Mouse (Mus musculus): ENCODE measurements around the gene Eps15. TPM values are rescaled to one million over a fixed set of nuclear protein-coding genes. Genes with fewer than 3 reads are reported as not detected.
A peak's percentile ranks its signal among the peaks of the same experiment; 100 is the strongest.
"Not testable (repeated sequence)": the region's sequence is repeated elsewhere in the genome, so short reads cannot be mapped to it uniquely, and the experiment has no call there.

The Eps15 gene
- polyA plus RNA-seq, 1 experiment from 2014 or later = 47.3 TPM

DNA sequence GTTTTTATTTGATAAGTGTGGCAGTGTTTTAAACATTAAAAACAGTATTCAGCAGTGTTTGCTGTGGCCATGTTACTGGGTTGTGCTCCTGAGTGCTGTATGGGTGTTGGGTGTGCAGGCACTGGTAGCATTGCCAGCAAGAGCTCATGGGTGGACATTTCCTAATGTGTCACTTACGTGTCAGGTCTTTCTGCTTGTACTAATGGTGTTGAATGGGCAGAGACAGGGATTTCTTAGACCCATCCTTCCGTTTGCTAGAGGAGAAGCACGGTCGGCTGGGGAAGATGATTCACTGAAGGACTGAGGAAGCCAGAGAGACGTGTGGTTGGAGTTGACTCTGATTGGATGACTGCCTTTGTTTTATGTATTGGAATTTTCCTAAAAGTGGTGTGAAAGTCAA, 63.8 kb downstream of the Eps15 start:
- Histone ChIP-seq H3K27me3 (no peaks in the 10 kb centered on the region), H3K27ac (no peak overlapping the region), H3K4me2 (no peak overlapping the region), H3K4me3 (no peak overlapping the region), H3K9me3 (no peaks in the 10 kb centered on the region), H3K36me3 (no peaks in the 10 kb centered on the region; the same call in 1 of the 2 replicates), H3K4me1 (peaks cover 5% of the 10 kb centered on the region; the same call in 1 of the 2 replicates), H3K9ac (no peak overlapping the region)
- ATAC-seq (ENCODE audit: borderline replicate concordance, extremely low read depth, low FRiP score, low TSS enrichment) = no peak
- WGBS = 73% methylated on average over 5 of the region's 5 CpGs

DNA sequence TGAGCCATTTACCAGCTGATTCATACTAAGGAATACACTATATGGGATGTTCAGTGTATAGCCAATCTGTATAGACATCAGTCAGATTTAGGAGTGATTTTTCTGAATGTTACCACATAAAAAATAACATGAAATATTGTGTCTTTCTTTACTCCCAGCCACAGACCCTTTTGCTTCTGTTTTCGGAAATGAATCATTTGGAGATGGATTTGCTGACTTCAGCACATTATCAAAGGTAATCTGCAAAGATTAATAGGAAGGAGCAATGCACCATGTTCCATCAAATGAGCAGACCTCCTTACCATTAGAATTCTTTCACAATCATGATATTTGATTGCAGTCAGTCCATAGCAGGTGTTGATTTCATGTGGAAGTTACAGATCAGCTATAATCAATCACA, 98.0 kb downstream of the Eps15 start:
- Histone ChIP-seq H3K9me3 (no peaks in the 10 kb centered on the region), H3K27me3 (no peaks in the 10 kb centered on the region), H3K4me1 (no peaks in the 10 kb centered on the region), H3K9ac (no peak overlapping the region), H3K4me2 (no peak overlapping the region), H3K36me3 (peaks cover 30% of the 10 kb centered on the region), H3K27ac (no peak overlapping the region), H3K4me3 (no peak overlapping the region)
- ATAC-seq (ENCODE audit: borderline replicate concordance, extremely low read depth, low FRiP score, low TSS enrichment) = no peak
- 89% methylated on average over 1 of the region's 1 CpGs for WGBS

GRCm38 (mm10) chr4:109382457-109382856, 102.4 kb downstream of the Eps15 start:
- H3K4me1 ChIP-seq = no peaks in the 10 kb centered on the region
- no peaks in the 10 kb centered on the region for H3K9me3 ChIP-seq
- no peak overlapping the region for H3K27ac ChIP-seq
- no peak overlapping the region for H3K4me2 ChIP-seq
- WGBS = 78% methylated on average over 2 of the region's 2 CpGs
- no peaks in the 10 kb centered on the region for H3K27me3 ChIP-seq
- ATAC-seq (ENCODE audit: borderline replicate concordance, extremely low read depth, low FRiP score, low TSS enrichment) = no peak
- no peak overlapping the region for H3K4me3 ChIP-seq
- peaks cover 24% of the 10 kb centered on the region for H3K36me3 ChIP-seq
- H3K9ac ChIP-seq = no peak overlapping the region

DNA sequence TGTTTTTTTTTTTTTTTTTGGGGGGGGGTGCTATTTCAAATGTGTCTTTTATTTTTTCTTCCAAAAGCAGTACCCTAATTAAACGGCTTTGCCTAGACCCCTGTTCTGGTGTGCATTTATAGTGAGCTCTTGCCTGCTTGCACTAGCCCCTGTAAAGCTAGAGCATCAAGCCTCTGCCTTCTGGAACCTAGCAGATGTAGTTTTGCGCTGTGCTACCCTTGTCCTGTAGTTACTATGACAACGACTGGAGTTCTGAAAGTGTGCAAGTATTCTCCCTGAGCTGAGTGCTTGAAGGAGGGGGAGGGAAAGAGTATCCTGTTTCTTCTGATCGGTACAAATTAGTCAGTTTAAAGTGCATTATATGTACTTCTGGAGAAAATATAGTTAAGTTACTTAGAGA, 105.5 kb downstream of the Eps15 start:
- no peak overlapping the region for H3K4me3 ChIP-seq
- 50% methylated on average over 4 of the region's 4 CpGs for WGBS
- H3K27me3 ChIP-seq = no peaks in the 10 kb centered on the region
- no peak for ATAC-seq (ENCODE audit: borderline replicate concordance, extremely low read depth, low FRiP score, low TSS enrichment)
- no peak overlapping the region for H3K9ac ChIP-seq
- H3K27ac ChIP-seq = no peak overlapping the region
- H3K9me3 ChIP-seq = no peaks in the 10 kb centered on the region
- peaks cover 6% of the 10 kb centered on the region; the same call in 1 of the 2 replicates for H3K36me3 ChIP-seq
- H3K4me2 ChIP-seq = no peak overlapping the region
- H3K4me1 ChIP-seq = no peaks in the 10 kb centered on the region

GRCm38 (mm10) chr4:109393229-109393779, 113.2 kb downstream of the Eps15 start:
- H3K36me3 ChIP-seq = no peaks in the 10 kb centered on the region
- ATAC-seq (ENCODE audit: borderline replicate concordance, extremely low read depth, low FRiP score, low TSS enrichment) = no peak
- H3K4me1 ChIP-seq = peaks cover 10% of the 10 kb centered on the region; the same call in 1 of the 2 replicates
- no peak overlapping the region for H3K9ac ChIP-seq
- no peak overlapping the region for H3K4me3 ChIP-seq
- 62% methylated on average over 6 of the region's 6 CpGs for WGBS
- H3K9me3 ChIP-seq = no peaks in the 10 kb centered on the region
- no peak overlapping the region for H3K27ac ChIP-seq
- H3K27me3 ChIP-seq = no peaks in the 10 kb centered on the region
- no peak overlapping the region for H3K4me2 ChIP-seq

DNA sequence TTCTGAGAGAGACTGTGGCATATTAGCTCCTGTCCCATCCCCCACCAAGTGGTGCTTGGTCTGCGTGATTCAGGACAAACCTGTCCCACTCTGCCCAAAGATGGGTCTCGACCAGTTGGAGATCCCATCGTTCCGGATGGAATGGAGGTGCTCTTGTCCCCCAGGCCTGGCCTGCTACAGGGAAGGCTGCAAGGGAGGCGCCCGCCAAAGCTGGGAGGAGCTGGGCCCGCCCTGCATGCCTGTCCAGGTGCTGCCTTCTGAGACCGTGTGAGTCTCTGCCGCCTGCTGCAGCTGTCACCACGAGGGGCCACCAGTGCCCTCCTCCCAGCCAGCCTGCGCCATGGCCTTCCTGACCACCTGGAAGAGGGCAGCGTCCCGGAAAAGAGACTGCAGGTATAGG, 113.8 kb downstream of the Eps15 start:
- Histone ChIP-seq H3K9ac (no peak overlapping the region), H3K4me3 (no peak overlapping the region), H3K4me1 (peaks cover 10% of the 10 kb centered on the region; the same call in 1 of the 2 replicates), H3K27ac (no peak overlapping the region), H3K4me2 (peak overlapping the region; percentile 51), H3K36me3 (no peaks in the 10 kb centered on the region), H3K9me3 (no peaks in the 10 kb centered on the region), H3K27me3 (no peaks in the 10 kb centered on the region)
- WGBS = 6% methylated on average over 13 of the region's 13 CpGs
- ATAC-seq (ENCODE audit: borderline replicate concordance, extremely low read depth, low FRiP score, low TSS enrichment) = peak; percentile 67

GRCm38 (mm10) chr4:109394314-109395074, 114.4 kb downstream of the Eps15 start:
- Histone ChIP-seq H3K9ac (no peak overlapping the region), H3K4me3 (no peak overlapping the region)
- 23% methylated on average over 13 of the region's 13 CpGs for WGBS

GRCm38 (mm10) chr4:109400366-109400980, 120.4 kb downstream of the Eps15 start:
- ATAC-seq (ENCODE audit: borderline replicate concordance, extremely low read depth, low FRiP score, low TSS enrichment) = no peak
- 70% methylated on average over 10 of the region's 10 CpGs for WGBS

More at GRCm38 (mm10) chr4:109394314-109395074, 114.4 kb downstream of the Eps15 start:
- no peaks in the 10 kb centered on the region for H3K36me3 ChIP-seq
- peak; percentile 39 for ATAC-seq (ENCODE audit: borderline replicate concordance, extremely low read depth, low FRiP score, low TSS enrichment)
- H3K9me3 ChIP-seq = no peaks in the 10 kb centered on the region
- peak overlapping the region; percentile 51 for H3K4me2 ChIP-seq
- H3K27ac ChIP-seq = no peak overlapping the region
- H3K4me1 ChIP-seq = peaks cover 10% of the 10 kb centered on the region; the same call in 1 of the 2 replicates
- no peaks in the 10 kb centered on the region for H3K27me3 ChIP-seq

GRCm38 (mm10) chr4:109401176-109401689, 121.2 kb downstream of the Eps15 start:
- H3K27ac ChIP-seq = no peak overlapping the region
- H3K36me3 ChIP-seq = no peaks in the 10 kb centered on the region
- no peaks in the 10 kb centered on the region for H3K27me3 ChIP-seq
- 58% methylated on average over 5 of the region's 5 CpGs for WGBS
- no peak overlapping the region for H3K4me2 ChIP-seq
- H3K4me1 ChIP-seq = peaks cover 9% of the 10 kb centered on the region
- no peak overlapping the region for H3K4me3 ChIP-seq
- H3K9me3 ChIP-seq = no peaks in the 10 kb centered on the region
- no peak overlapping the region for H3K9ac ChIP-seq
- no peak for ATAC-seq (ENCODE audit: borderline replicate concordance, extremely low read depth, low FRiP score, low TSS enrichment)

More at GRCm38 (mm10) chr4:109400366-109400980, 120.4 kb downstream of the Eps15 start:
- Histone ChIP-seq H3K9me3 (no peaks in the 10 kb centered on the region), H3K36me3 (no peaks in the 10 kb centered on the region), H3K4me2 (no peak overlapping the region), H3K9ac (no peak overlapping the region), H3K27me3 (no peaks in the 10 kb centered on the region), H3K27ac (no peak overlapping the region), H3K4me1 (peaks cover 2% of the 10 kb centered on the region; the same call in 1 of the 2 replicates), H3K4me3 (no peak overlapping the region)

GRCm38 (mm10) chr4:109404908-109405307, 124.8 kb downstream of the Eps15 start:
- not testable (repeated sequence) for H3K9me3 ChIP-seq; H3K4me2 ChIP-seq; H3K36me3 ChIP-seq; H3K27ac ChIP-seq; ATAC-seq (ENCODE audit: borderline replicate concordance, extremely low read depth, low FRiP score, low TSS enrichment); H3K9ac ChIP-seq; H3K27me3 ChIP-seq; H3K4me3 ChIP-seq
- WGBS = 89% methylated on average over 3 of the region's 3 CpGs
- peaks cover 25% of the 10 kb centered on the region for H3K4me1 ChIP-seq

- Histone ChIP-seq H3K27me3 (no peaks in the 10 kb centered on the region), H3K9me3 (no peaks in the 10 kb centered on the region), H3K4me1 (peaks cover 25% of the 10 kb centered on the region), H3K4me2 (peak overlapping the region; percentile 99; the same call in 1 of the 2 replicates), H3K9ac (no peak overlapping the region), H3K27ac (peak overlapping the region; percentile 57), H3K4me3 (peak overlapping the region; percentile 65), H3K36me3 (no peaks in the 10 kb centered on the region)
- ATAC-seq (ENCODE audit: borderline replicate concordance, extremely low read depth, low FRiP score, low TSS enrichment) = no peak
- WGBS = 57% methylated on average over 8 of the region's 8 CpGs
Measured at GRCm38 (mm10) chr4:109405415-109405814, 125.3 kb downstream of the Eps15 start.

Measured in lung, embryonic 15.5 days (tissue).